Mouse (Mus musculus) kidney, adult 2 months (tissue): ENCODE measurements around the gene E2f3.

ENCODE experiments used
- CTCF ChIP-seq: fragments of 200-500 bp; conservative IDR thresholded peaks from 2 replicates; pipeline ENCODE4 v1.5.1; 2011; ENCODE audit warnings: low read depth, mild to moderate bottlenecking, control low read depth, low read length, moderate library complexity, mixed read lengths; ENCODE audit not compliant: insufficient read depth, insufficient read length
- POLR2A ChIP-seq: fragments of 200-500 bp; IDR thresholded peaks from one replicate; pipeline ENCODE4 v1.6.1; 2011; ENCODE audit warnings: low read depth, low read length, control low read depth

GRCm38 (mm10) chr13:29943541-29944039, 42.3 kb downstream of the E2f3 start:
- no peak for TF ChIP-seq CTCF
- TF ChIP-seq POLR2A: no peak
